Mouse (Mus musculus) spleen, adult 2 months (tissue): ENCODE measurements around the gene Mpi. TPM values are rescaled to one million over a fixed set of nuclear protein-coding genes. Genes with fewer than 3 reads are reported as not detected.

Source experiments
- DNase-seq, 2 experiments: peaks; one replicate each; pipeline versions ENCODE4 v3.0.0 to v3.0.0-alpha.2; 2012 to 2021; ENCODE audit warnings: low spot score in 2 of 2, low read depth in 1 of 2
- H3K27ac ChIP-seq: fragments of 200-500 bp; 2 replicates; pipeline ENCODE4 v1.5.1; 2012; ENCODE audit warnings: low read length, inconsistent platforms; ENCODE audit not compliant: insufficient read depth
- H3K27me3 ChIP-seq: fragments of 200-500 bp; 2 replicates; pipeline ENCODE4 v1.6.1; 2012; ENCODE audit warnings: mild to moderate bottlenecking, moderate library complexity, low read length, inconsistent platforms; ENCODE audit not compliant: control insufficient read depth, insufficient read depth
- H3K36me3 ChIP-seq: fragments of 200-500 bp; 2 replicates; pipeline ENCODE4 v1.6.1; 2012; ENCODE audit warnings: mild to moderate bottlenecking, low read length, inconsistent platforms; ENCODE audit not compliant: control insufficient read depth, insufficient read depth
- H3K4me1 ChIP-seq: fragments of 200-500 bp; 2 replicates; pipeline ENCODE4 v1.6.1; 2011; ENCODE audit warnings: inconsistent platforms; ENCODE audit not compliant: control insufficient read depth, insufficient read depth, insufficient read length
- H3K4me3 ChIP-seq: fragments of 200-500 bp; 2 replicates; pipeline ENCODE4 v1.5.1; 2011; ENCODE audit warnings: mild to moderate bottlenecking, inconsistent platforms; ENCODE audit not compliant: insufficient read depth, insufficient read length; ENCODE audit errors: extremely low read depth
- CTCF ChIP-seq: fragments of 200-500 bp; IDR thresholded peaks from 2 replicates; pipeline ENCODE4 v1.5.1; 2011; ENCODE audit warnings: mild to moderate bottlenecking, inconsistent platforms; ENCODE audit not compliant: insufficient read depth, insufficient read length, insufficient replicate concordance; ENCODE audit errors: extremely low read depth
- POLR2A ChIP-seq: fragments of 200-500 bp; IDR thresholded peaks from 2 replicates; pipeline ENCODE4 v1.6.1; 2011; ENCODE audit warnings: low read depth, low read length, inconsistent platforms
- WGBS: fragments of 180-500 bp; shearing (Covaris S2); methylation state at CpG from one replicate; pipeline ENCODE4 v1.1.7; 2018; 5-methylcytosine and 5-hydroxymethylcytosine counted together
- polyA plus RNA-seq: library from polyadenylated mRNA; depleted of rRNA; stranded (reverse); fragments of >200 nt; gene quantifications from 2 replicates; pipeline ENCODE4 v1.2.3, GENCODE M21; 2012

Mpi gene
- polyA plus RNA-seq, 1 experiment: 16.7 TPM

GRCm38 (mm10) chr9:57562896-57563372 is 10.4 kb upstream of the Mpi start:
- Histone ChIP-seq H3K4me3 (no peak overlapping the region), H3K4me1 (peaks cover 20% of the 10 kb centered on the region; the same call in 1 of the 2 replicates), H3K36me3 (no peaks in the 10 kb centered on the region; the same call in 1 of the 2 replicates), H3K27ac (peak overlapping the region; percentile 12; the same call in 1 of the 2 replicates), H3K27me3 (no peaks in the 10 kb centered on the region)
- TF ChIP-seq CTCF (no peak), POLR2A (no peak)
- 54% methylated on average over 4 of the region's 4 CpGs for WGBS
- DNase-seq: no peak

GRCm38 (mm10) chr9:57561711-57562099 is 9.1 kb upstream of the Mpi start:
- Histone ChIP-seq H3K4me3 (peak overlapping the region; percentile 95; the same call in 1 of the 2 replicates), H3K27me3 (no peaks in the 10 kb centered on the region), H3K4me1 (peaks cover 20% of the 10 kb centered on the region; the same call in 1 of the 2 replicates), H3K36me3 (no peaks in the 10 kb centered on the region), H3K27ac (peak overlapping the region; percentile 93)
- DNase-seq: peak; percentile 40 to 48
- TF ChIP-seq CTCF (no peak), POLR2A (no peak)
- WGBS: 8% methylated on average over 13 of the region's 13 CpGs

GRCm38 (mm10) chr9:57560861-57561710 is 8.5 kb upstream of the Mpi start, which contains the start of gene Scamp2:
Scamp2 (plus strand) TSS chr9:57560943.
- peak; percentile 91 to 92 for DNase-seq
- under 1% methylated on average over 37 of the region's 37 CpGs for WGBS
- H3K4me3 ChIP-seq: peak within 1 kb of the TSS; percentile 95
- peak within 1 kb of the TSS; percentile 93 for H3K27ac ChIP-seq
- H3K36me3 ChIP-seq: no peaks in the 10 kb centered on the region
- peaks cover 20% of the 10 kb centered on the region; the same call in 1 of the 2 replicates for H3K4me1 ChIP-seq
- no peaks in the 10 kb centered on the region for H3K27me3 ChIP-seq
- 0 out of 2 replicates have a peak, but pooled peaks have one; percentile 9 for TF ChIP-seq CTCF
- TF ChIP-seq POLR2A: peak; percentile 87

- Histone ChIP-seq H3K27me3 (no peaks in the 10 kb centered on the region), H3K27ac (no peak overlapping the region), H3K4me3 (peak overlapping the region; percentile 95), H3K36me3 (no peaks in the 10 kb centered on the region), H3K4me1 (peaks cover 15% of the 10 kb centered on the region; the same call in 1 of the 2 replicates)
- 31% methylated on average over 7 of the region's 7 CpGs for WGBS
- DNase-seq: no peak
- TF ChIP-seq POLR2A: no peak
These were observed 7.7 kb upstream of the Mpi start for GRCm38 (mm10) chr9:57560263-57560662.

GRCm38 (mm10) chr9:57559568-57559967 is 7.0 kb upstream of the Mpi start:
- H3K27ac ChIP-seq: no peak overlapping the region
- 70% methylated on average over 2 of the region's 2 CpGs for WGBS
- TF ChIP-seq POLR2A (no peak), CTCF (no peak)
- peaks cover 15% of the 10 kb centered on the region; the same call in 1 of the 2 replicates for H3K4me1 ChIP-seq
- no peak for DNase-seq
- no peaks in the 10 kb centered on the region for H3K27me3 ChIP-seq
- no peak overlapping the region for H3K4me3 ChIP-seq
- H3K36me3 ChIP-seq: no peaks in the 10 kb centered on the region

GRCm38 (mm10) chr9:57558625-57559024 is 6.1 kb upstream of the Mpi start:
- Histone ChIP-seq H3K36me3 (no peaks in the 10 kb centered on the region), H3K27me3 (no peaks in the 10 kb centered on the region), H3K27ac (no peak overlapping the region), H3K4me1 (peaks cover 15% of the 10 kb centered on the region; the same call in 1 of the 2 replicates), H3K4me3 (no peak overlapping the region)
- TF ChIP-seq CTCF (no peak), POLR2A (no peak)
- WGBS: 58% methylated on average over 4 of the region's 4 CpGs
- no peak for DNase-seq

- Histone ChIP-seq H3K4me3 (no peak overlapping the region), H3K4me1 (peaks cover 8% of the 10 kb centered on the region; the same call in 1 of the 2 replicates), H3K27ac (no peak overlapping the region), H3K36me3 (no peaks in the 10 kb centered on the region), H3K27me3 (no peaks in the 10 kb centered on the region)
- DNase-seq: no peak
- 72% methylated on average over 3 of the region's 3 CpGs for WGBS
- TF ChIP-seq CTCF (no peak), POLR2A (no peak)
These were observed 4.7 kb upstream of the Mpi start for GRCm38 (mm10) chr9:57557215-57557614.
